Mouse (Mus musculus): ENCODE data around the gene Ttc32.

The Ttc32 gene

GRCm38 (mm10) chr12:9046674-9047073 is 16.9 kb downstream of the Ttc32 start:
- no peak for DNase-seq (ENCODE audit: low spot score)

- DNase-seq (ENCODE audit: low spot score): no peak
Observed at GRCm38 (mm10) chr12:9048090-9048489, 18.3 kb downstream of the Ttc32 start.

- DNase-seq (ENCODE audit: low spot score): no peak
Observed at GRCm38 (mm10) chr12:9050824-9051223, 21.0 kb downstream of the Ttc32 start.

GRCm38 (mm10) chr12:9052075-9052829 is 22.5 kb downstream of the Ttc32 start:
- DNase-seq (ENCODE audit: low spot score): peak; percentile 42

- no peak for DNase-seq (ENCODE audit: low spot score)
Observed at GRCm38 (mm10) chr12:9053345-9053744, 23.5 kb downstream of the Ttc32 start.

GRCm38 (mm10) chr12:9054012-9054411 is 24.2 kb downstream of the Ttc32 start:
- no peak for DNase-seq (ENCODE audit: low spot score)

GRCm38 (mm10) chr12:9055269-9055668 is 25.5 kb downstream of the Ttc32 start:
- no peak for DNase-seq (ENCODE audit: low spot score)

GRCm38 (mm10) chr12:9059502-9059901 is 29.7 kb downstream of the Ttc32 start:
- DNase-seq (ENCODE audit: low spot score): no peak

- no peak for DNase-seq (ENCODE audit: low spot score)
Observed at GRCm38 (mm10) chr12:9059965-9060364, 30.2 kb downstream of the Ttc32 start.

- no peak for DNase-seq (ENCODE audit: low spot score)
Observed at GRCm38 (mm10) chr12:9063611-9064010, 33.8 kb downstream of the Ttc32 start.

- no peak for DNase-seq (ENCODE audit: low spot score)
Observed at GRCm38 (mm10) chr12:9071058-9071457, 41.3 kb downstream of the Ttc32 start.

GRCm38 (mm10) chr12:9071493-9071892 is 41.7 kb downstream of the Ttc32 start:
- DNase-seq (ENCODE audit: low spot score): no peak

- DNase-seq (ENCODE audit: low spot score): no peak
Observed at GRCm38 (mm10) chr12:9077554-9078125, 47.8 kb downstream of the Ttc32 start.

GRCm38 (mm10) chr12:9090226-9090625 is 60.4 kb downstream of the Ttc32 start:
- no peak for DNase-seq (ENCODE audit: low spot score)

All from spleen, adult 12 weeks (tissue).